Mouse (Mus musculus) kidney, adult 8-10 months (tissue): ENCODE results near the gene Rps28.

ENCODE experiments used
- DNase-seq, 2 experiments: peaks; one replicate each; pipeline ENCODE4 v3.0.0; 2022

Gene Rps28

GRCm38 (mm10) chr17:33811142-33811516, 13.2 kb downstream of the Rps28 start:
- no peak for DNase-seq

- DNase-seq: peak; percentile 93
Measured at GRCm38 (mm10) chr17:33810334-33811141, 13.8 kb downstream of the Rps28 start, which contains the start of gene Kank3. Gene Kank3, plus strand, starts transcription at chr17:33810519.

DNA sequence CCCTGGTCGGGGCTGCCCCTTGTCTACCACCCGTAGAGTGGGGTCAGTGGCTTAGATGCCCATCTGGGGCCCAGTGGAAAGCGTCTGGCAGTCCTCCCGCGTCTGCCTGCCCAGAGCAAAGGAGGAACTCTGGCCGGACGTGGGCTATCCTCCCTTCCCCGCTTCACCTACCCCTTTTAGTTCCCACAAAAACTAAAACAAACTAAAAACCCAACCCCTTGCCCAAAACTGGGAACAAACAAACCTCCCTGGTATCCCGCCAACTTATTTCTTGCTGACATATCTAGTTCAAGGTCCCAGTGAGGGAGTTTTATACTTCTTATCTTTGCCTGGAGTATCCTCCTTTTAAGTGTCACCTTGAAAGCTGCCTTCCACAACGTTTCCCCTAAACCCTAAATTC, 16.2 kb downstream of the Rps28 start:
- DNase-seq: no peak

GRCm38 (mm10) chr17:33807181-33807888, 17.0 kb downstream of the Rps28 start:
- no peak for DNase-seq

- DNase-seq: no peak
Measured at GRCm38 (mm10) chr17:33804745-33805144, 19.6 kb downstream of the Rps28 start.

DNA sequence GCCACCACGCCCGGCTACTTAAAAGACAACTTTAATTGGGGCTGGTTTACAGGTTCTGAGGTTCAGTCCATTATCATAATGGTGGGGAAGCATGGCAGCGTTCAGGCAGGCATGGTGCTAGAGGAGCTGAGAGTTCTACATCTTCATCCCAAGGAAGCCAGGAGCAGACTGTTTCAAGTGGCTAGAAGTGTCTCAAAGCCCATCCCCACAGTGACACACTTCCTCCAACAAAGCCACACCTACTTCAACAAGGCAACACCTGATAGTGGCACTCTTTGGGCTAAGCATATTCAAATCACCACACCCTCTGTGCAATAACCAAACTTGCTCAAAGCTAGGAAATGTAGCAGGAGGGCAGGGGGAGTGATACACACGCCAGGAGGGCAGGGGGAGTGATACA, 20.2 kb downstream of the Rps28 start:
- no peak for DNase-seq

GRCm38 (mm10) chr17:33802221-33802620, 22.1 kb downstream of the Rps28 start:
- DNase-seq: no peak

- no peak for DNase-seq
Measured at GRCm38 (mm10) chr17:33799277-33799676, 25.1 kb downstream of the Rps28 start.

GRCm38 (mm10) chr17:33798306-33798705, 26.1 kb downstream of the Rps28 start:
- peak in 1 of 2 experiments; percentile 54 for DNase-seq

GRCm38 (mm10) chr17:33788732-33789131, 35.6 kb downstream of the Rps28 start:
- no peak for DNase-seq

- no peak for DNase-seq
Measured at GRCm38 (mm10) chr17:33786375-33786774, 38.0 kb downstream of the Rps28 start.

DNA sequence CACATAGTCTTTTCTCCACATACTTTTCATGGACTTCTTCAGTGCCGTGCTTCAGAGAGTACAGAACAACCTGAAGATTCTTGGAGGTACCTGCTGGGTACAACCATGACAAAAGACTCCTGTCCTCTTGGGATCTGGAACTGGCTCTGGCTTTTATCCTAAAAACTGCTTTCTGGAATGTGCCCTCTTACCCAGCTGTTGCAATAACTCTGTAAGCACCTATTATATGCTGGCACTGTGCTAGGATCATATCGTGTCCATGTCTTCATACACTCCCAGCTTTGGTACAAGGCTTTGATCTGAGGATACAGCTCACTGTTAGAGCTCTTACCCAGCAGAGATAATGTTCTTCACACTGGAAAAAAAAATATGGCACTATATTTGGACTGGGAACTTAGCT, 39.4 kb downstream of the Rps28 start:
- no peak for DNase-seq

- peak; percentile 87 to 90 for DNase-seq
Measured at GRCm38 (mm10) chr17:33783408-33783807, 41.0 kb downstream of the Rps28 start.

- no peak for DNase-seq
Measured at GRCm38 (mm10) chr17:33782067-33782466, 42.3 kb downstream of the Rps28 start.

GRCm38 (mm10) chr17:33781124-33781977, 43.0 kb downstream of the Rps28 start, which contains the start of gene Angptl4:
Gene Angptl4, minus strand, starts transcription at chr17:33781830.
- peak; percentile 71 to 74 for DNase-seq

GRCm38 (mm10) chr17:33780431-33780830, 43.9 kb downstream of the Rps28 start:
- DNase-seq: peak in 1 of 2 experiments; percentile 56

- no peak for DNase-seq
Measured at GRCm38 (mm10) chr17:33779967-33780295, 44.4 kb downstream of the Rps28 start.

GRCm38 (mm10) chr17:33779271-33779966, 44.9 kb downstream of the Rps28 start:
- peak; percentile 98 for DNase-seq

GRCm38 (mm10) chr17:33775287-33775686, 49.1 kb downstream of the Rps28 start:
- DNase-seq: no peak

DNA sequence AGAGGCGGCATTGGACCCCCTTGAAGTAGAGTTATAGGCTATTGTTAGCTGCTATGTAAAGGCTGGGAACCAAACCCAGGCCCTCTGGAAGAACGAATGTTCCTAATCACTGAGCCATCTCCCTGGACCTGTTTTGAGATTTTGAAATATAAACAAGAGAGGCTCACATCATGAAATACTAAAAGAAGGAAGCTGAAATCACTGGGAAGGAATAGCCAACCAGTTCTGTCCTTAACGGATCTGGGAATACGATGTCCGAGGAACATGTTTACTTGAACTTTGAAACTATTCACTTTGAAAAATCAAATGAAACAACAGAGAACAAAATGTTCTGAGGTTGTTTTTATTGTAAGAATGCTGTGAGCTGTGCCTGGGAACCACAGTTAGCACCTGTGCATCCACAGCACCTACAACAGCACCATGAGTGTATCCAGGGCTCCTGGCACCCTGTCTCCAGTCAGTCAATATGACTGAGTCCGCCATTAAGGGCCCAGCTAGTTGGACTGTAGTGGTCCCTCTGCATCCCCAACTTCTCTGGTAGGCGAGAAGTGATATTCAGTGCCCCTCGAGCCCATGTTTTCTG, 49.7 kb downstream of the Rps28 start:
- DNase-seq: no peak

GRCm38 (mm10) chr17:33773871-33774572, 50.3 kb downstream of the Rps28 start:
- DNase-seq: peak; percentile 58 to 59
